In the genomic region with DNA sequence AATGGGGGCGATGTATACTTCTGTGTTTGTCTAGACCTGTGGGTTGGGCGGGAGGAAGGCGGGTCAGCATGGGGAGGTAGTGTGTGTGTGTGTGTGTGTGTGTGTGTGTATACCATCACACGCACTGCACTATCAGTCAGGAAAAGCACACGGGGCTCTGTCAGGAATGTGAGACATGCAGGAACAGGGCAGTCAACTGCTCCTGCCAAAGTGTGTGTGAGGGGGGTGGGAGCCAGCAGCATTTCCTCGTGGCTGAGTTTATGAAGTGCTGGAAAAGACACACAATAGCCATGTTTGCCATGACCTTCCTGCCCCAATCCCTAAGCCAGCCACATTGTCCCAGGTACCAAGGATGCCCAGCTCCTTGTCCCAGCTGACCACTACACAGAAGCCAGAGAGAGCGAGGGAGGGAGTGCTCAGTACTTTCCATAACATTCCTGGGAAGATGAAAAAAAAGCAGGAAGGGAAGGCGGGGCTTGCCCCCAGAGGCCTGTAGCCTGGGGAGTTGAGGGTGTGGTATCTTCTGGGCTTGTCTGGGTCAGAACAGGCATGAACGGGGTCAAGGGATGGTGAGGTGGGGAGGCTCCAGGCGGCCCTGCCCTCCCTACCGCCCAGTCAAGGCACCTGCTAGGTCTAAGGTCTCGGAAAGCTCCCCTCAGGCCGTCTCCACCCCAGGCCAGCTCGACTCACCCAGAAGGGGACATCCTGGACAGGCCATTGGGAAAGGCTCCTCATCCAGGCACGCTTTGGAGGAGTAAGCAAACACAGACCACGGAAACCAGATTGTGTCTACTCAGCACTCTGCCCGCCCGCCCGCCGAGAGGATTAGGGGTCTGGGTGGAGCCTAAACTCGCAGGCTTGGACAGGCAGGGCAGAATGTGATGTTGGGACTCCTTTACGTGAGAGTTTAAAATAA, we compare ENCODE assay signal across 9 mouse cellular contexts. TPM values are rescaled to one million over a fixed set of nuclear protein-coding genes. Genes with fewer than 3 reads are reported as not detected.
DNase-seq lines count a peak whose midpoint lies in the region; ATAC-seq lines count a peak whose summit lies in the region.
"Had no signal": no experiment of that assay in that cellular context is flagged by ENCODE, and none has a peak within 500 bp of the region (broad histone marks: within the 10 kb centered on the region; RNA-seq: fewer than 3 reads in every experiment).

No protein-coding gene starts in this region.

- H3K4me3 ChIP-seq in forebrain, embryonic 10.5 days = peak overlapping the region; percentile 31
- H3K4me3 ChIP-seq in forebrain, embryonic 16.5 days (replicated peaks; ENCODE audit: low read length) = no peak overlapping the region
- H3K4me3 ChIP-seq in midbrain, embryonic 11.5 days (ENCODE audit: low read depth, low read length) = no peak overlapping the region
- H3K4me3 ChIP-seq in midbrain, embryonic 14.5 days (replicated peaks; ENCODE audit: low read depth, low read length) = no peak overlapping the region
- H3K4me3 ChIP-seq in heart, embryonic 15.5 days = peak overlapping the region; percentile 34
- peak overlapping the region; percentile 12; the same call in 1 of the 2 replicates for H3K4me3 ChIP-seq in stomach, embryonic 14.5 days (ENCODE audit: low read depth, low read length)

- H3K36me3 ChIP-seq in forebrain, embryonic 10.5 days (replicated peaks) = no peaks in the 10 kb centered on the region
- H3K36me3 ChIP-seq in forebrain, embryonic 16.5 days (ENCODE audit: control insufficient read depth, insufficient read depth) = no peaks in the 10 kb centered on the region
- H3K36me3 ChIP-seq in midbrain, embryonic 11.5 days (ENCODE audit: control insufficient read depth, insufficient read depth, low read length) = no peaks in the 10 kb centered on the region
- no peaks in the 10 kb centered on the region for H3K36me3 ChIP-seq in midbrain, embryonic 14.5 days (ENCODE audit: control insufficient read depth, insufficient read depth, low read length)
- H3K36me3 ChIP-seq in heart, embryonic 15.5 days = no peaks in the 10 kb centered on the region
- no peaks in the 10 kb centered on the region for H3K36me3 ChIP-seq in stomach, embryonic 14.5 days (ENCODE audit: control insufficient read depth, insufficient read depth, low read length)

- 22% methylated on average over 22 of the region's 22 CpGs for WGBS in forebrain, embryonic 10.5 days
- WGBS in forebrain, embryonic 16.5 days = 25% methylated on average over 22 of the region's 22 CpGs
- WGBS in midbrain, embryonic 11.5 days = 19% methylated on average over 22 of the region's 22 CpGs
- WGBS in midbrain, embryonic 14.5 days = 20% methylated on average over 22 of the region's 22 CpGs
- WGBS in heart, embryonic 15.5 days = 9% methylated on average over 22 of the region's 22 CpGs
- WGBS in stomach, embryonic 14.5 days = 16% methylated on average over 22 of the region's 22 CpGs

- H3K9ac ChIP-seq in forebrain, embryonic 16.5 days (replicated peaks; ENCODE audit: low read depth, low read length) = no peak overlapping the region
- H3K9ac ChIP-seq in midbrain, embryonic 11.5 days (ENCODE audit: low read length) = 0 out of 2 replicates have a peak overlapping the region, but pooled peaks have one; percentile 9
- H3K9ac ChIP-seq in midbrain, embryonic 14.5 days (replicated peaks; ENCODE audit: low read length) = no peak overlapping the region
- H3K9ac ChIP-seq in heart, embryonic 15.5 days = peak overlapping the region; percentile 42
- no peak overlapping the region for H3K9ac ChIP-seq in stomach, embryonic 14.5 days (replicated peaks; ENCODE audit: low read depth, low read length)
- H3K9ac ChIP-seq: liver, embryonic 14.5 days had no signal

- peaks cover 59% of the 10 kb centered on the region for H3K4me1 ChIP-seq in forebrain, embryonic 10.5 days
- H3K4me1 ChIP-seq in forebrain, embryonic 16.5 days (replicated peaks; ENCODE audit: control insufficient read depth, insufficient read depth, low read length) = peaks cover 14% of the 10 kb centered on the region
- peaks cover 16% of the 10 kb centered on the region for H3K4me1 ChIP-seq in midbrain, embryonic 11.5 days (ENCODE audit: control insufficient read depth, insufficient read depth, low read length)
- H3K4me1 ChIP-seq in midbrain, embryonic 14.5 days (ENCODE audit: control insufficient read depth, insufficient read depth, low read length) = peaks cover 3% of the 10 kb centered on the region; the same call in 1 of the 2 replicates
- H3K4me1 ChIP-seq in heart, embryonic 15.5 days (replicated peaks) = peaks cover 85% of the 10 kb centered on the region
- H3K4me1 ChIP-seq in stomach, embryonic 14.5 days (ENCODE audit: control insufficient read depth, insufficient read depth, low read length) = peaks cover 11% of the 10 kb centered on the region

- no peak for ATAC-seq in forebrain, embryonic 16.5 days
- no peak for ATAC-seq in midbrain, embryonic 11.5 days (ENCODE audit: low FRiP score)
- no peak for ATAC-seq in midbrain, embryonic 14.5 days (ENCODE audit: low FRiP score, low TSS enrichment)
- ATAC-seq in heart, embryonic 15.5 days (replicated peaks; ENCODE audit: insufficient number of reproducible peaks, insufficient read depth, low FRiP score, low read depth) = peak; percentile 66
- ATAC-seq in stomach, embryonic 14.5 days (ENCODE audit: insufficient number of reproducible peaks, insufficient read depth, low FRiP score, low read depth) = peak; percentile 17; the same call in 1 of the 2 replicates

- peaks cover 73% of the 10 kb centered on the region for H3K27me3 ChIP-seq in forebrain, embryonic 10.5 days (ENCODE audit: poor library complexity, severe bottlenecking)
- H3K27me3 ChIP-seq in forebrain, embryonic 16.5 days (replicated peaks; ENCODE audit: control insufficient read depth, insufficient read depth, low read length) = peaks cover 12% of the 10 kb centered on the region; the same call in 1 of the 2 replicates
- H3K27me3 ChIP-seq in midbrain, embryonic 11.5 days (ENCODE audit: control insufficient read depth, insufficient read depth, low read length) = peaks cover 31% of the 10 kb centered on the region
- peaks cover 26% of the 10 kb centered on the region for H3K27me3 ChIP-seq in midbrain, embryonic 14.5 days (ENCODE audit: control insufficient read depth, insufficient read depth, low read length)
- H3K27me3 ChIP-seq in heart, embryonic 15.5 days = no peaks in the 10 kb centered on the region
- peaks cover 5% of the 10 kb centered on the region; the same call in 1 of the 2 replicates for H3K27me3 ChIP-seq in stomach, embryonic 14.5 days (ENCODE audit: control insufficient read depth, insufficient read depth, low read length)

- DNase-seq in forebrain, embryonic 10.5 days (ENCODE audit: extremely low spot score, low spot score) = peak; percentile 41
- DNase-seq in midbrain, embryonic 11.5 days (ENCODE audit: low spot score, missing footprints) = peak; percentile 91
- DNase-seq in midbrain, embryonic 14.5 days = no peak
- no peak for DNase-seq in frontal cortex, postnatal 14 days (ENCODE audit: low spot score in 2 of 2)
- no peak for DNase-seq in right cerebral cortex, adult 18-20 months

- H3K27ac ChIP-seq in forebrain, embryonic 10.5 days = peak overlapping the region; percentile 65
- no peak overlapping the region for H3K27ac ChIP-seq in forebrain, embryonic 16.5 days (ENCODE audit: low read length)
- H3K27ac ChIP-seq in midbrain, embryonic 11.5 days (ENCODE audit: low read depth, low read length) = no peak overlapping the region
- H3K27ac ChIP-seq in midbrain, embryonic 14.5 days (replicated peaks; ENCODE audit: low read depth, low read length) = no peak overlapping the region
- H3K27ac ChIP-seq in heart, embryonic 15.5 days = peak overlapping the region; percentile 97
- H3K27ac ChIP-seq in stomach, embryonic 14.5 days (ENCODE audit: low read length) = peak overlapping the region; percentile 85
- H3K27ac ChIP-seq: liver, embryonic 14.5 days had no signal

- H3K9me3 ChIP-seq in forebrain, embryonic 10.5 days = no peaks in the 10 kb centered on the region
- H3K9me3 ChIP-seq in forebrain, embryonic 16.5 days (ENCODE audit: control insufficient read depth, low read length) = no peaks in the 10 kb centered on the region
- no peaks in the 10 kb centered on the region for H3K9me3 ChIP-seq in midbrain, embryonic 11.5 days (ENCODE audit: control insufficient read depth, low read length)
- no peaks in the 10 kb centered on the region for H3K9me3 ChIP-seq in midbrain, embryonic 14.5 days (ENCODE audit: control insufficient read depth, low read length)
- no peaks in the 10 kb centered on the region for H3K9me3 ChIP-seq in heart, embryonic 15.5 days (replicated peaks)
- no peaks in the 10 kb centered on the region for H3K9me3 ChIP-seq in stomach, embryonic 14.5 days (ENCODE audit: control insufficient read depth, low read depth, low read length)

- no peak overlapping the region for H3K4me2 ChIP-seq in forebrain, embryonic 16.5 days (ENCODE audit: low read length)
- peak overlapping the region; percentile 25; the same call in 1 of the 2 replicates for H3K4me2 ChIP-seq in midbrain, embryonic 11.5 days
- no peak overlapping the region for H3K4me2 ChIP-seq in midbrain, embryonic 14.5 days (ENCODE audit: low read length)
- peak overlapping the region; percentile 63 for H3K4me2 ChIP-seq in heart, embryonic 15.5 days
- H3K4me2 ChIP-seq in stomach, embryonic 14.5 days (replicated peaks; ENCODE audit: low read depth, low read length) = peak overlapping the region; percentile 35

RNA-seq across cellular contexts. Expression of a gene that starts 4.2 kb away (rescaled TPM):
- 1.5 and 1.7 TPM in 2 replicates for polyA plus RNA-seq in forebrain, embryonic 10.5 days (2016; fragmentation: Nextera tagmentation; extraction: Ambion mirVana)
- polyA plus RNA-seq in forebrain, embryonic 16.5 days (2015; fragmentation: Nextera tagmentation; extraction: Ambion mirVana) = 2.5 and 2.6 TPM in 2 replicates
- polyA plus RNA-seq in midbrain, embryonic 11.5 days (2014; fragmentation: Nextera tagmentation; extraction: Ambion mirVana) = 0.63 and 0.86 TPM in 2 replicates
- polyA plus RNA-seq in midbrain, embryonic 14.5 days (2014; fragmentation: Nextera tagmentation; extraction: Ambion mirVana) = 0.92 and 1.8 TPM in 2 replicates
- 11.0 and 11.8 TPM in 2 replicates for polyA plus RNA-seq in heart, embryonic 15.5 days (2015; fragmentation: Nextera tagmentation; extraction: Ambion mirVana)
- polyA plus RNA-seq in stomach, embryonic 14.5 days (2014; fragmentation: Nextera tagmentation; extraction: Ambion mirVana) = 2.5 TPM in 2 replicates

RNA-seq across cellular contexts. Expression of a gene that starts 4.2 kb away (rescaled TPM):
- polyA plus RNA-seq in forebrain, embryonic 10.5 days (2016; fragmentation: Nextera tagmentation; extraction: Ambion mirVana) = 6.6 and 7.5 TPM in 2 replicates
- 17.0 and 17.8 TPM in 2 replicates for polyA plus RNA-seq in forebrain, embryonic 16.5 days (2015; fragmentation: Nextera tagmentation; extraction: Ambion mirVana)
- polyA plus RNA-seq in midbrain, embryonic 11.5 days (2014; fragmentation: Nextera tagmentation; extraction: Ambion mirVana) = 8.2 and 10.5 TPM in 2 replicates
- 8.0 and 8.4 TPM in 2 replicates for polyA plus RNA-seq in midbrain, embryonic 14.5 days (2014; fragmentation: Nextera tagmentation; extraction: Ambion mirVana)
- polyA plus RNA-seq in heart, embryonic 15.5 days (2015; fragmentation: Nextera tagmentation; extraction: Ambion mirVana) = 18.5 and 23.7 TPM in 2 replicates
- 17.7 and 20.4 TPM in 2 replicates for polyA plus RNA-seq in stomach, embryonic 14.5 days (2014; fragmentation: Nextera tagmentation; extraction: Ambion mirVana)

RNA-seq across cellular contexts. Expression of a gene that starts 18.8 kb away (rescaled TPM):
- polyA plus RNA-seq in forebrain, embryonic 10.5 days (2016; fragmentation: Nextera tagmentation; extraction: Ambion mirVana) = 1.8 and 2.0 TPM in 2 replicates
- polyA plus RNA-seq in forebrain, embryonic 16.5 days (2015; fragmentation: Nextera tagmentation; extraction: Ambion mirVana) = 3.5 and 4.1 TPM in 2 replicates
- polyA plus RNA-seq in midbrain, embryonic 11.5 days (2014; fragmentation: Nextera tagmentation; extraction: Ambion mirVana) = 4.6 and 5.2 TPM in 2 replicates
- 3.9 and 5.9 TPM in 2 replicates for polyA plus RNA-seq in midbrain, embryonic 14.5 days (2014; fragmentation: Nextera tagmentation; extraction: Ambion mirVana)
- polyA plus RNA-seq in heart, embryonic 15.5 days (2015; fragmentation: Nextera tagmentation; extraction: Ambion mirVana) = 2.6 and 3.0 TPM in 2 replicates
- polyA plus RNA-seq in stomach, embryonic 14.5 days (2014; fragmentation: Nextera tagmentation; extraction: Ambion mirVana) = 7.6 and 7.7 TPM in 2 replicates

RNA-seq across cellular contexts. Expression of a gene that starts 35.0 kb away (rescaled TPM):
- 7.2 and 7.6 TPM in 2 replicates for polyA plus RNA-seq in forebrain, embryonic 10.5 days (2016; fragmentation: Nextera tagmentation; extraction: Ambion mirVana)
- polyA plus RNA-seq in forebrain, embryonic 16.5 days (2015; fragmentation: Nextera tagmentation; extraction: Ambion mirVana) = 19.9 and 25.9 TPM in 2 replicates
- polyA plus RNA-seq in midbrain, embryonic 11.5 days (2014; fragmentation: Nextera tagmentation; extraction: Ambion mirVana) = 5.0 and 6.3 TPM in 2 replicates
- polyA plus RNA-seq in midbrain, embryonic 14.5 days (2014; fragmentation: Nextera tagmentation; extraction: Ambion mirVana) = 22.9 and 24.7 TPM in 2 replicates
- 5.5 and 6.4 TPM in 2 replicates for polyA plus RNA-seq in heart, embryonic 15.5 days (2015; fragmentation: Nextera tagmentation; extraction: Ambion mirVana)
- 7.3 and 9.1 TPM in 2 replicates for polyA plus RNA-seq in stomach, embryonic 14.5 days (2014; fragmentation: Nextera tagmentation; extraction: Ambion mirVana)

Comparison
In these comparisons a context has a peak if more than half of its experiments do, and no peak if none do; other contexts are left out.
1. DNase-seq: peak in forebrain, embryonic 10.5 days (single experiment) and midbrain, embryonic 11.5 days (single experiment); none in midbrain, embryonic 14.5 days (single experiment), frontal cortex, postnatal 14 days (0 of 2) and right cerebral cortex, adult 18-20 months (single experiment).
2. H3K27ac ChIP-seq: peak in forebrain, embryonic 10.5 days (single experiment), heart, embryonic 15.5 days (single experiment) and stomach, embryonic 14.5 days (single experiment); none in forebrain, embryonic 16.5 days (single experiment), midbrain, embryonic 11.5 days (single experiment) and midbrain, embryonic 14.5 days (single experiment).
3. H3K4me3 ChIP-seq: peak in forebrain, embryonic 10.5 days (single experiment), heart, embryonic 15.5 days (single experiment) and stomach, embryonic 14.5 days (single experiment); none in forebrain, embryonic 16.5 days (single experiment), midbrain, embryonic 11.5 days (single experiment) and midbrain, embryonic 14.5 days (single experiment).
4. H3K4me2 ChIP-seq: peak in midbrain, embryonic 11.5 days (single experiment), heart, embryonic 15.5 days (single experiment) and stomach, embryonic 14.5 days (single experiment); none in forebrain, embryonic 16.5 days (single experiment) and midbrain, embryonic 14.5 days (single experiment).
5. H3K9ac ChIP-seq: peak in midbrain, embryonic 11.5 days (single experiment) and heart, embryonic 15.5 days (single experiment); none in forebrain, embryonic 16.5 days (single experiment), midbrain, embryonic 14.5 days (single experiment) and stomach, embryonic 14.5 days (single experiment).
6. ATAC-seq: peak in heart, embryonic 15.5 days (single experiment) and stomach, embryonic 14.5 days (single experiment); none in forebrain, embryonic 16.5 days (single experiment), midbrain, embryonic 11.5 days (single experiment) and midbrain, embryonic 14.5 days (single experiment).